Mouse (Mus musculus) frontal cortex, postnatal 25 days (tissue): ENCODE data around the gene Gfi1b.

Experiments
- DNase-seq, 2 experiments: peaks; one replicate each; pipeline ENCODE4 v3.0.0; 2022; ENCODE audit warnings: low spot score in 2 of 2

Gene Gfi1b

DNA sequence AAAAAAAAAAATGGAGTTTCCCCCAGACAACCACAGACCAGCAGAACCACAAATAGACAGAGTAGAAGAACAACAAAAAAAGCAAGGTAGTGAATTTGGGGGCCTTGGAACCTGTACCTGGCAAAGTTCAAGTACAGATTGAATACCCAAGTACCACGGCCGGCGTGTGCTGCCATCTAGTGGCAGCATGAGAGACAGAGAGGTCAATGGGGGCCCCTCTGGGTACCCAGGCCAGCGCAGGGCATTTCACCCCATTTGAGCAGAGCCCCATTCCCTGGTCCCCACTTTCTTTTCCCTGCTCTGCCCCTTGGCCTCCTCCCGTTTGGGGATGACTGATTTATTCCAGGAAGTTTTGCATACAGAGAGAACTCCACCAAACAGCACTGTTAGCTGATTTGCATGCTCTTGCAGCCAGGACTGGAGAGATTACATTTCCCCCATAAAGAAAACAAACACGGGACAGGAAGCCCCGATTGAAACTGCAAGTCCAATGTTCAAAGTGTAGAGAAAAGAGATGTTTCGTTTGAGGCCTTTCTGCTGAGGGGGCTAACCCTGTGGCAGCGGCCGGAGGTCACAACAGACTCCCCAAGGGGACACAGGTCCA lies 841 bp upstream of the Gfi1b start:
- DNase-seq: no peak

DNA sequence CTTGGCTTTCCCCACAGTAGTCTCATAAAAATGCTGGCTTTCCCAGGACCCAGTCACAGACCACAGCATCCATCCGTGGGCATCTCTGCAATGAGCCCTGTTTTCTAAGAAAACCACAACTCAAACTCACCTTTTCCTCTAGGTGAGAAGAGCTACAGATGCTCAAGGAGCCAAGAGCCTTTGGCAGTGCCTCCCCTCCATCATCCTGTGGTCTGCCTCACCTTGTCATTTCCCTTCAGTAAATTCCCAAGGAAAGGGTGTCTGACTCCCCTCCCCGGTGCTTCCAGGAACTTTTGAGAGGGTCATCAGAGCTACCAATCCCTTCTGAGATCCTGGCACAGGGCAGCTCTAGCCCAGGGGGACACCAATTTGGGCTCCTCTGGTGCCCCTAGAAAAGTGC lies 671 bp downstream of the Gfi1b start:
- no peak for DNase-seq

DNA sequence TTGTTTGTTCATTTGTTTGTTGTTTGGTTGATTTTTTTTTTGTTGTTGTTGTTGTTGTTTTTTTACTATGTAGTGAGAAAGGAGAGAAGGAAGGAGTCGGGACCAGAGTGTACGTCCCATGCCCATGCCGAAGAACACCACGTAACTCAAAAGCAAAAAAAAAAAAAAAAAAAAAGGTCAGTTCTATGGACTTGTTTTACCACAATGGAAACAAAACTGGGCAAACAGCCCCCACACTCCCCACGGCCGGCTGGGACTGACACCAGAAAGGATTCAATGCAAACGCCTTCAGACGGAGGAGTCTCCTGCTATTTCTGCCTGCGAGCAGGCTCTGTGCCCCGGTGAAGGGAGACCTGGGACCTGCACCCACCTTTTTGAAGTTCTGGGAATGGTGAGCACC lies 1.3 kb downstream of the Gfi1b start:
- DNase-seq: no peak

DNA sequence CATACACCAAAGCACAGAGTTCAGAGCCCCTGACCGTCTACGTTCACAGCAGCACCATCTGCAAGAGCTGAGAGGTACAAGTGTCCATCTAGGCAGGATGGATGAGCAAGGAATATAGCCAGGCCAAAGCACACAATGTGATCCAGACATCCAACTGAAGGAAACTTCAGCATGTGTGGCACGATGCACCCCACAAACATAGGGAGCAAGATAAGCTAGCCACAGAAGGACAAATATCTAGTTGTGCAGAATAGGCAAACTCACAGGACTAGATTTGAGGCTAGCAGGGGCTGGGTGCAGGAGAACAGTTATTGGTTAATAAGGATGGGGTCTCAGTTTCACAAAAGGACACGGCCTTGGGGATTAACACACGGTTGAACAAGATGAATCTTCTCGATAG lies 2.4 kb downstream of the Gfi1b start:
- no peak for DNase-seq

DNA sequence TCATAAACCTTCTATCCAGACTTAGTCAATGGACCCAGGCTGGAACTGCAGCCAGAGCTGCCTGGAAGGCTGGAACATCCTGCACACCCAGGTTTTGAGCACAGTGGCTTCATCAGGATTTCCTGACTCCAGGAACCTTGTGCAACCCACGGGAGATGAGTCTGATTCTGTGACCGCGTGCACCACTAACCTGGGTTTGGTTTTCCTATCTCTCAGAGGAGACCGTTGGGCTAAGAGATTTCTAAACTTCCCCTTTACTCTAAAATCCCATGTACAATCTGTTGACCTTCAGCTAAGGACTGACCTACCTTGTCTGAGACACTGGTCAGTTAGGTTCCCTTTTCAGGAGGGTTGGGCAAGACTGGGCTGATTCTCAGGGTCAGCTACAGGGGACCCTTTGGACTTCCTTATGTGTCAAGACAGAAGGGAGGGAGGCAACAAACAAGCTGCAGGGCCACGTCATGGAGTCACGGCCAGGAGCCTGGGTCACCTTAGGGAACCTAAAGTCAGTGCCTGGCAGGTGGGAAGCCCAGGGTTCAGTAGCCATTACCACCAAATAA lies 2.9 kb downstream of the Gfi1b start:
- DNase-seq: no peak

DNA sequence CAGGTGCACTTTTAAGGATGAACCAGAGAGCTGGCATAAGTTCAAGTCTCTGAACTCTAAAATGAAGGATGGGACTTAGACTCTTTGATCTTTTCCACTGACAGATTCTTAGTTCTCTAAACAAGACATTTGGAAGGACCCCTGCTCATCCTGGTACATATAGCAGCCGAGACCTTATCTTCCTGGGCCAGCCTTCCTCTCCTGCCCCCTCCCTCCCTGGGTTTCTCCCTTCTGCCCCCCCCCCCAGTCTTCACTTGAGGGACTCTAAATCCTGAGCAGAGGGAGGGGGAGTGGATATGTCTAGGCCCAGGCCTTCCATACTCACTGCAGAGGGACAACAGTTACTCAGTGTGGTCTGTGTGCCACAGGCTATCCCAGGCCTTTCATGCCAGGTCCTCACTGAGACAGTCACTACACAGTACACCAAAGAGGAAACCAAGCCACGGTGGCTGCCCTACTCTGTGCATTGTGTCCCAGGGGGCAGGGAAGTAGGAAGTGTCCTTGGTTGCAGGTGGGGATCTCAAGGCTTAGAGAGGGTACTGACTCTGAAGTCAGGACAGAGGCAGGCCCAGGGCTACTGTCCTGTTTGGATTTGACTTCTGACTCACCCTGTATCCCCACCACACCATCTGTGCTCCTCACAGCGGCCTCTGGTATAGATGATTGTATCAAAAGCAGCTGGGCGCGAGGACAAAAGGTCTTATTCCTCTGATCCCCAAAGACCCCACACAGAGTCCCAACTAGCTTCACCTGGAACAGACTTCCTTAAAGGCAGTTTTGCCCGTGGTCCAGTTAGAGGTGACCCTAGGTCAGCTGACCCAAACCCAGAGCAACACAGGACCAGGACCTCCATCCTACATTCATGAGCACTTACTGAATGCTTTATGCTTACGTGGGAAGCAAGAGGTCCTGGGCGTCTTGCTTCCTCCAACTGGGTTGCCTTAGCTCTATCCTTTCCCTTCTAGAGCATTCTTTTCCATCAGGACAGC lies 4.0 kb downstream of the Gfi1b start:
- no peak for DNase-seq

DNA sequence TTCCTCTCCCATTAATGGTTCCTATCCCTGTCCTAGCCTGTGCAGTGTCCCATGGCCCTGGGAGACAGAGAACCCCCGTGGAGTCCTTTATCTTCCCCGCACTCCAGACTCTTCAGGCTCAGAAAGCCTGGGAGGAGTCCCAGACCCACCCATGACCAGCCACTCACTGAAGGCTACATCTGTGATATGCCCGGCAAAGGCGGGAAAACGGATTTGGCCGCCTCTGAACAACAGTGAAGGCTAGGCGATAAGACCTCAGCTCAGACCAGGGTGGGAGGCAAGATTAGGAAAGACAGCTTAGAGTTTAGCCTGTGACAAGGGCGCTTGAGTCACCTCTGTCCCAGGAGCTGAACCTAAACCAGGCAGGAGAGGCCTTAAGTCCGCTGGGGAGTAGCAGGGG lies 4.9 kb downstream of the Gfi1b start:
- no peak for DNase-seq

DNA sequence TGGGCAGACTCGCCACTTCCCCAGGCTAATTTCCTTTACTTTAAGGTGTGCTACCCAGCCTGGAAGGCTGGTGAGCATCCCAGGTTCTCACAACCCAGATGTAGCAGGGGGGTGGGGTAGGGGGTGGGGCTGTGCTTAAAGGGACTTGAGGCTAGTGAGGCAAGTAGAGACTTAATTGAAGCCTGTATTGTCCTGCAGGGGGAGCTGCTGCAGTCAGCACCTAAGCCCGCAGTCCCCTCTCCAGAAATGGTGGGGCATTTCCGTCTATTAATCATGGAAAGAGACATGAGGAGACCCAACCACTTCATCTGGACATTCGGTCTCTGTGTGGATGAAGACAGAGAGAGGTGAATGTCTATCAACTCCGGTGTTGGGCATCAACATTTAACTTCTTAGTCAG lies 5.4 kb downstream of the Gfi1b start:
- no peak for DNase-seq

DNA sequence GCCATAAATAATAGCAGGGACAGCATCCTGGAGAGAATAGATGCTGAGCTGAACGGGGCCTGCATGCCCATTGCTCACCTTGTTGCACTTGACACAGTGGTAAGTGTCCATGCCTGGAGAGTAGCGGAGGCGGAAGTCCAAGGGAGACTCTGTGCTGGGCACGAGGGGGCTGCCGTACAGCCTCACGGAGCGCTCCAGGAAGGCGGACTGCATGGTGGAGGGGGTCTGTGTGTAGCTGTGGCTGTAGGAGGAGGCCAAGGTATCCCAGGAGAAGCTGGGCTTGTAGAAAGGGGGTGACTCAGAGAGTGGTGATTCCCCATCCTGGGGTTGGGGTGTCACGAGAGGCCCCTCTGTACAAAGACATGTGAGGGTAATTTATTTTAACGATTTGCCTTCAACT lies 8.2 kb downstream of the Gfi1b start:
- no peak for DNase-seq

DNA sequence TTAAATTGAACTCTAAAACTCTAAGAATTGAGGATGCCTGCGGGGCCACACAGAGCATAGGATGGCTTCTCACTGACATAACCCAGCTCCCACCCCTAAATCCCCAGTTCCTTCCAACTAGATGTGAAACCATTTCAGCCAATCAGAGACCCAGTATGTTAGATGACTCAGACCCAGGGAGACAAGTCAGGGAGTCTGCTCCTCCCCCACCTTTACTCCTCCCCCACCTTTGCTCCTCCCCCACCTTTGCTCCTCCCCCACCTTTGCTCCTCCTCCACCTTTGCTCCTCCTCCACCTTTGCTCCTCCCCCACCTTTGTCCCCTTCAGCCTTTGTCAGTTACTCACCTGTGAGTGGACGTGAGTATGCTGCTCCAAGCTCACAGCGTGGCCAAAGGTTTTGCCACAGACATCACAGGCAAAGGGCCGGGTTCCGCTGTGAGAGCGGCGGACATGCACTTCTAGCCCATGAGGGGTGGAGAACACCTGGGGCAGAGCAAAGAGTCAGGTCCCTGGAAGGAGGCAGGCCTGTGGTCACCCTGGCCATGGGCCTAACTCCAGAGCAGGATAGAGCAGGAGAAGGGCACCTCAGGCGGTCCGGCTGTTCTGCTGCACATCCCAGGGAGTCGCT lies 9.2 kb downstream of the Gfi1b start:
- DNase-seq: no peak

DNA sequence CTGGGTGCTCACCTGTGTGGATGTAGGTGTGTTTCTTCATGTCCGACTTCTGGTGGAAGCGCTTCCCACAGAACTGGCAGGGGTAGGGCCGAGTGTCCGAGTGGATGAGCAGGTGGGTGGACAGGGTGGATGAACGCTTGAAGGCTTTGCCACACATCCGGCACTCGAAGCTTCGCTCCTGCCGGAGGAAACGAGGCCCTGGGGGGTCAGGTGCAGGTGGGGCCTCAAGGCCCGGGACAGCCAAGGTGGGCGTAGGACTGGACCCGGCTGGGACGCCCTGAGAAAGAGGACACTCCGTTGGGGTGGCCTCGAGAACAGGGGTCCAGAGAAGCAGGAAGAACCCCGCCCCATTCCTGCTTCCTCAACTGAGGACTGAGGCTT lies 10.4 kb downstream of the Gfi1b start:
- no peak for DNase-seq

DNA sequence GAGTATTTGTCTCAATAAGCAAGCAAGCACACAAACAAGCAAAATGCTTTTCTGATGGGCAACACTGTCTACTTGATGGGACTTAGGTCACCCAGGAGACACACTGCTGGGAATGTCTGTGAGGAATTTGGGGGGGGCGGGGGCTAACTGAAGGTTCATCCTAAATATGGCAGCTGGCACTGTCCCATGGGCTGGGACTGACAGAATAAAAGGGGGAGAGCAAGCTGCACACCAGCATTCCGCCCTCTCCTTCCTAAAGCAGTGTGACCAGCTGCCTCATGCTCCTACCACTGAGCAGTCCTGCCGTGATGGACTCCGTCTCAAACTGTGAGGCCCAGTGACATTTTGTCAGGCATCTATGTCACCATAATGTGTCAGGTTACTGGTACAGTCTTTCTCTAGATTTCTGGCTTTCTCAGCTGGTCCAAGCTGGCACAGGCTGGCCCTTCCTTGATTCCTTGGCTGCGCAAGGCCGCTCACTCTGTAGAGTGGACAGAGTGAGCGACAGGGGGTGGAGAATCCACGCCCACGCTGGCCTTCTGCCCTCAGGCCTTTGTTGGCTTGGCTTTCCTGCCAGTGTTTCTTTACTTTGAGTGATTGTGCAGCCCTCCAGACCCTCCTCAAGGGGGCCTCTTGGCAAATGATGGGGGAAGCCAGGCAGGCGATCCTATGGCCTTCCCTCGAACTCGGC lies 10.9 kb downstream of the Gfi1b start:
- DNase-seq: no peak

DNA sequence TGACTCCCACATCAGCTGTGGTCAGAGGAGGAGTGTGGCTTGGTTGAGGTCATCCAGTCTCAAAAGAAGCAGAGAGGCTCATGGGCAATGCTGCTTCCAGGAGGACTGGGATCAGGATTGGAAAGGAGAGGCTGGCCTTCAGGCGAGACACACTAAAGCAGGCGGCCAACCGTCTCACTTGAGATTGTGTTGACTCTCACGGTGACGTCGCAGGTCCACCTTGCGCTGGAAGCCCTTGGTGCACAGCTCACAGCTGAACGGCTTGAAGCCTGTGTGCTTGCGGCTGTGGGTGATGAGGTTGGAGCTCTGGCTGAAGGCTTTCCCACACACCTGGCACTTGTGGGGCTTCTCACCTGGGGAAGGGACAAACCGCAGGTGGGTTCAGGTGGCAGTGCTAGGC lies 11.9 kb downstream of the Gfi1b start:
- DNase-seq: no peak

DNA sequence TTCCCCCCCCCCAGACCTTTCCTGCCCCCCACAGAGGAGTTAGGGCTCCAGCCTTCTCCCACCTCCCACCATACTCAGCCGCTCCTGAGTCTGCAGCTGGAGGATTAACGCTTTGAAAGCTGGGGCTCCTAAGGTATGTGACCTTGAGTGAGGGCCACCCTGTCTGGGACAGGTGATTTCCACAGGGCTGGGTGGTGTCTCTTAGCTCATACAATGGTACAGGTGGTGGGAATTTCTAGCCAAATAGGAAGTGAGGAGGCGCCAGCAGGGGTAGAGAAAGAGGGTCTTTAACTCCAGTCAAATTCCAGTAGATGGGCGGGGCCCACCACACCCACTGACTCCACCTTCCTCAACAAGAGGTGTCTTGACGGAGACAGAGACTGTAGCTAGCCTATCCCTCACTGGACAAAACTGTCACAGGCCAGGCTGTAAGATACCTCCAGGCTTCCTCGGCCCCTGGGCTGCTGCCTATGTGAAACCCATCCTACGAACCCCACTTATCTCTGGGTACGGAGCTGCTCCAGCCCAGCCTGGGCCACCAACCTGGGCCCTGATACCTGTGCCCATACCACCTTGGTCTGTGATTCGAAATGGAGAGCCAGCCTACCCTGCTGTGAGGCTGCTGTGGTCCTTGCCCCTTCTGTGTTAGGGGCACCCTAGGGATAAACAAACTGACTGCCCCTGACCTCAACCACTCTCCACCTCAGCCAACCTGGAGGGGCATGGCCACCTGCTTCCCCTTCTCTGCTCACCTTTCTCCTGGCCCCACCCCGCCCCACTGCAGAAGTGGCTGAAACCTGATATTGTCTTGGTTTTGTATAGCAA lies 14.2 kb downstream of the Gfi1b start:
- DNase-seq: no peak

DNA sequence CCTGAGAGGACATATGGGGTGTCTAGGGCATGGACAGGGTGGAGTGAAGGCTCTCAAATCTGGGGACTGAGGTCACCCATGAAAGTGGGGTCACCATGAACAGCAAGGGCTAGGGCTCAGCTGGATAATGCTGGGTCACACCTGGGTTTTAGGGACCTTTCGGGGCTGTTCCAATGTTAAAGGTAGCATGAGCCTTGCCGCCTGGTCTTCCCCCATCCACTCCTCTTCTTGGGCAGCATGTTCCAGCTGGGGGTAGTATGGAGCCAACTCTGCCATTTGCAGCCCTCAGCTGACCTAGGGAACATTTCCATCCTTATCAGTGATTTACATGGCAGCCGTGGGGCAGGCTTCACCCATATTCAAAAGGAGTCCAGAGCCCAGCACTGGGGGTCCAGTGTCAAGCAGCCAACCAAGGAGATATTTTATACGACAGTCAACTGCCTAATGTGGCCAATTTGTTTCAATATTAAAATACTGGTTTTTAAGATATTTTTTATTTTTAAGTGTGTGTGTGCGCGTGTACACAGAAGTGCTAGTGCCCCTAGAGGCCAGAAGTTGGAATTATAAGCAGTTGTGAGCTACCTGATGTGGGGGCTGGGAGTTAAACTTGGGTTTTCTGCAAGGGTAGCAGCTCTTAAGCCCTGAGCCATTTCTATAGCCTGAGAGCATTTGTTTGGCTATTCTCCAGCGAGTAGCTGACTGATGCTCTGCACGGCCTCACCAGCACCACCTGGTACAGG lies 15.0 kb downstream of the Gfi1b start:
- no peak for DNase-seq

DNA sequence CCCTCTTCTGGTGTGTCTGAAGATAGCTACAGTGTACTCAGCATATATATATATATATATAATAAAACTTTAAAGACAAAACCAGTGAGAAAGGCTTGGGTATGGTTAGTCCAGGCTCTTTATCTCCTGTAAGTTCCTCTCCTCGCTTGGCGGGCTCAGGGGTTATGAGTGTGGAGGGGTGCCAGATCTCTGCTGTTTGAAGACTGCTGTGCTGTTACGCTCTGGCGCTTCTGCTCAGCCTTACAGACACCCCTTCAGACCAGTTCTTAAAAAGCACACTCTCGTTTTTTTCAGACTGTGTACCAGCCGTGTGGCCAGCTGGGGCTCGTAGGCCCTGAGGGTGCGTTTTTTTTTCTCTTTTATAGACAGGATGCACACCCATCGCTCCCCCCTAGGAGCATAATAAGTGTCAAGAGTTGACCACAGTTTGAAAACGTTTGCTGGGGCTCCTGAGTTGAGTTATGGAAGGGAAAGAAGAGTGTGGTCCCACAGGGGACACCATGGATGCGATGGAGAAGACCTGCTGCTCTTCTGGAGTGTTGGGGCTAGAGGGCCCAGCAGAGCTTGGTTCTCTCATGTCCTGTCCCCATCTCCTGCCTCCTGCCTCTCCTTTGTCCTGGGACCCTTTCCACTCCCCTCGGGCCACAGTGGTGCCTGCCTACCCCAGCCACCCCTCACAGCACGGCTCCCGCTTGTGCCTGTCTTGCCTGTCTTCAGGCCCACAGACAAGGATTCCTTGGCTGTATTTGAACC lies 15.8 kb downstream of the Gfi1b start:
- no peak for DNase-seq

DNA sequence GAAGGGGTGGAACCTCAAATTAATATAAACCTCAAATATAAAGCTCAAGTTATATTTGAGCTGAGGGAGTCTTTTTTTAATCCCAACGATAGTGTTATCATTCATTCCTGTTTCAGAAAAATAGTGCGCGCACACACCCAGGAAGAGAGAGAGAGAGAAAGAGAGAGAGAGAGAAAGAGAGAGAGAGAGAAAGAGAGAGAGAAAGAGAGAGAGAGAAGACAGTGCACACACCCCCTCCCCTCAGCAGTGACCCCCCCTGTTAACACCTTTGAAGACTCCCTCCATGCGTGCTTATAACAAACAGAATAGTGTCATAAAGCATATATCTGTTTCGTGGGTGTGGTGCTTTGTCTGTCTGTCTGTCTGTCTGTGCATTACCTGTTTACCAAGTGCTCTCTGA lies 18.2 kb downstream of the Gfi1b start:
- no peak for DNase-seq

DNA sequence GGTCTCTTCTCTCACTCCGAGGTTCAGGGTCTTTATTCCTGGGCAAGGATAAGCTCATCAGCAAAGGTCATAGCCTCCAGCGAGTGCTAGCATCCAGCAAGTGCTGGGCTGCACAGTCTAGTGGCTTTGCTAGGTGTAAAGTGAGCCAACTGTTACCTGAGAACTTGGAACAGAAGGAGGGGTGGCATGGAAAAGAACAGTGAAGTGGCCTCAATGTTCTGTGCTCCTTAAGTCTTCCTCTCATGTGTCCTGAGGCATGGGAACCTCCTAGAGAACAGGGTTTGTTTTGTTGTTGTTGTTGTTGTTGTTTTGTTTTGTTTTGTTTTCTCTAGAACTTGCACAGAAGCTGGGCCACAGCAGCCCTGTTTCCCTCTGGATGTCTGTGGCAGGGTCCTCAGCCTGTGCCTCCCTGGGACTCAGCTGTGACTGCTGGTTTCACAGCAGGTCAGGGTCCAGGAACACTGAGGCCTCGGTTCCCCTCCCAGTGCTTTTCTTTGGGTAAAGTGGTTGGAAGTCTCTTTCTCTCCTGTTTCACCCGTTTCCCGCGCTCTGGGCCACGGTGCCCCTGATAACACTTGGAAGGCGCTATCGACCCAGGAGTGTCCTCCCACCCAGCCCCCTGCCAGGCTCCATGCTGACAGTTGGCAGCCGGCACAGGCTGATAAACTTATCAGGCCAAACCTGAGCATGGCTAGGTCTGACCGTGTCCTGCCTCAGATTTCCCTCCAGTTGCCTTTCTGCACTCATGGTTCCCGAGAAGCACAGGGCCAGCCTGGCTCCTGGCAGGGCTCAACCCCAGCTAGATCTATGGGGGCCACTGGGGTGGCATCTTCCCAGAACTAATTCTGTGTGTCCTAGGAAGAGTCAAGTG lies 19.8 kb downstream of the Gfi1b start:
- DNase-seq: no peak

DNA sequence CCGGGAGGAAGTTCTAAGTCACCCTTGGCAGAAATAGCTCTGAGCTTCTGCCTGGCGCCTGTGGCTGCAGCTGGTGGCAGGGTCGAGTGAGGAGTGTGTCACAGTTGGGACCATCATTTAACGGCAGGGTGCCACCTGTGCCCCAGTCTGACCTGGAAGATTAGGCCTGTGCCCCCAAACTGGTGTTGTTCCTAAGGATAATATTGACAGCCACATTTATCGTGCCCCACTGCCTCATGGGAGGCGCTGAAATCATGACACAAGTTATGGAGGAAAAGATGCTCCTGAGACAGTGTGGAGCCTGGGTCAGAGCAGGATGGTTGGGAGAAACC lies 22.2 kb downstream of the Gfi1b start:
- no peak for DNase-seq
